Mouse (Mus musculus): ENCODE data around the gene Stac3.

DNA sequence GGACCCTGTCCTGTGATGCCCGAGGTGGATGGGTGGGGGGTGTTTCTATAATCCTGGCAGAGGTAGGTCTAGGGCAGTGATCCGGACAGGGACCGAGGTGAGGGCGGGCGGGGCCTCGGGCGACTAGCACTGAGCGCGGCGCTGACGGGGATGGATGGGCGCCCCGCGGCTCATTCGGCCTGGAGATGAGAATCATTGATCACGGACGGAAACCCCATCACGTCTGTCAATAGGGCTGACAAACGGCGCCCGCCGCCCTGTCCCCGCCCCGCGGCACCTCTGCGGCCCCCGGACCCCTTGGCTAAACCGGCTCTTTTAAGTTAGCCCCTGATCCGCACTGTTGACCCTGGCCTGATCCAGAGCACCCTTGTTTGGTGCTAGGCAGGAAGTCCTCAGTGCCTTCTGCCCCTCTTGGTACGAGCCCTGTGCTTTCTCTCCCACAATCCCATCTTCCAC lies 33.5 kb downstream of the Stac3 start:
- TF ChIP-seq POLR2A (IDR thresholded peaks at IDR 0.05; ENCODE audit: low read depth, low read length) (no peak), CTCF (IDR thresholded peaks at IDR 0.05; ENCODE audit: extremely low read depth, insufficient read length, insufficient replicate concordance, low read depth, low read length) (no peak)

All from small intestine, adult 2 months (tissue).